Mouse (Mus musculus) stomach, postnatal 0 days (tissue): Measurements from ENCODE around the gene Hbb-bs. TPM values are rescaled to one million over a fixed set of nuclear protein-coding genes. Genes with fewer than 3 reads are reported as not detected.

Source experiments
- ATAC-seq: fragments of 200-750 bp; cut with Nextera tagmentation; 2 replicates; pipeline ENCODE4 v1.8.0; 2017; ENCODE audit not compliant: low FRiP score, low TSS enrichment
- DNase-seq: peaks from one replicate; pipeline ENCODE4 v3.0.0-alpha.2; 2016; ENCODE audit warnings: low spot score
- H3K27ac ChIP-seq: fragments of 300-500 bp; sonication (generic); replicated peaks from 2 replicates; pipeline ENCODE4 v1.5.1; 2014; ENCODE audit warnings: mild to moderate bottlenecking, control low read depth
- H3K27me3 ChIP-seq: fragments of 300-500 bp; sonication (generic); 2 replicates; pipeline ENCODE4 v1.6.1; 2014; ENCODE audit warnings: low read length; ENCODE audit not compliant: control insufficient read depth, insufficient read depth
- H3K36me3 ChIP-seq: fragments of 300-500 bp; sonication (generic); 2 replicates; pipeline ENCODE4 v1.6.1; 2014; ENCODE audit warnings: low read length, mixed read lengths; ENCODE audit not compliant: control insufficient read depth, insufficient read depth
- H3K4me1 ChIP-seq: fragments of 300-500 bp; sonication (generic); replicated peaks from 2 replicates; pipeline ENCODE4 v1.6.1; 2014; ENCODE audit warnings: antibody characterized with exemption; ENCODE audit not compliant: control insufficient read depth, insufficient read depth
- H3K4me2 ChIP-seq: fragments of 300-500 bp; sonication (generic); replicated peaks from 2 replicates; pipeline ENCODE4 v1.6.1; 2014; ENCODE audit warnings: low read depth, mild to moderate bottlenecking, control low read depth, moderate library complexity
- H3K4me3 ChIP-seq: fragments of 300-500 bp; sonication (generic); 2 replicates; pipeline ENCODE4 v1.5.1; 2014; ENCODE audit warnings: low read depth, low read length, control low read depth
- H3K9ac ChIP-seq: fragments of 300-500 bp; sonication (generic); 2 replicates; pipeline ENCODE4 v1.6.1; 2014; ENCODE audit warnings: mild to moderate bottlenecking, low read length, control low read depth, mixed read lengths
- H3K9me3 ChIP-seq: fragments of 300-500 bp; sonication (generic); 2 replicates; pipeline ENCODE4 v1.6.1; 2016; ENCODE audit warnings: low read length; ENCODE audit not compliant: control insufficient read depth
- CTCF ChIP-seq: IDR thresholded peaks from 2 replicates; pipeline ENCODE4 v1.5.1; 2016; ENCODE audit warnings: antibody characterized with exemption, low read depth, mild to moderate bottlenecking, moderate library complexity
- EP300 ChIP-seq: optimal IDR thresholded peaks from 2 replicates; pipeline ENCODE3; 2016; ENCODE audit warnings: antibody characterized with exemption
- WGBS: fragments of 180-500 bp; shearing (Covaris S2); extraction: QIAGEN DNeasy Blood & Tissue Kit; methylation state at CpG from one replicate; pipeline ENCODE4 v1.1.7; 2014; 5-methylcytosine and 5-hydroxymethylcytosine counted together
- polyA plus RNA-seq: library from polyadenylated mRNA; unstranded; fragments of >200 nt; fragmentation: Nextera tagmentation; extraction: Ambion mirVana; gene quantifications from 2 replicates; pipeline ENCODE4 v1.2.1, GENCODE M21; 2015

Hbb-bs gene
- 597 and 747 TPM in 2 replicates for polyA plus RNA-seq

DNA sequence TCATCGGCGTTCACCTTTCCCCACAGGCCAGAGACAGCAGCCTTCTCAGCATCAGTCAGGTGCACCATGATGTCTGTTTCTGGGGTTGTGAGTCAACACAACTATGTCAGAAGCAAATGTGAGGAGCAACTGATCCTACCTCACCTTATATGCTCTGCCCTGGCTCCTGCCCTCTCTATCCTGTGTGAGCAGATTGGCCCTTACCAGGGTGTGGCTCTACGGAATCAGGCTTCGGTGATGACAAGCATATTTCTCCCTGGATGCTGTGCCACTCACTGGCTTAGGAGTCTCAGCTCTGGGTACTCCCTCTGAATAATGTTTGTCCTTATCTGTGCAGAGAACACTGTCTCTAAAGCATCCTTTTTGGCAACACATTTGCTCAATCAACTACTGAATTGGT lies at the start of gene Hbb-bs:
Hbb-bs (minus strand) TSS at position 289 of the 400 bp plus-strand sequence.
- H3K9ac ChIP-seq: no peak within 1 kb of the TSS
- no peaks in the 10 kb centered on the region for H3K9me3 ChIP-seq
- no peaks in the 10 kb centered on the region for H3K27me3 ChIP-seq
- ATAC-seq (peak; percentile 45; the same call in 1 of the 2 replicates), DNase-seq (no peak)
- H3K4me3 ChIP-seq: no peak within 1 kb of the TSS
- H3K27ac ChIP-seq: no peak within 1 kb of the TSS
- no peak for TF ChIP-seq EP300
- TF ChIP-seq CTCF: no peak
- no peaks in the 10 kb centered on the region for H3K36me3 ChIP-seq
- 86% methylated on average over 4 of the region's 4 CpGs for WGBS
- no peak within 1 kb of the TSS for H3K4me2 ChIP-seq
- H3K4me1 ChIP-seq: no peaks in the 10 kb centered on the region

DNA sequence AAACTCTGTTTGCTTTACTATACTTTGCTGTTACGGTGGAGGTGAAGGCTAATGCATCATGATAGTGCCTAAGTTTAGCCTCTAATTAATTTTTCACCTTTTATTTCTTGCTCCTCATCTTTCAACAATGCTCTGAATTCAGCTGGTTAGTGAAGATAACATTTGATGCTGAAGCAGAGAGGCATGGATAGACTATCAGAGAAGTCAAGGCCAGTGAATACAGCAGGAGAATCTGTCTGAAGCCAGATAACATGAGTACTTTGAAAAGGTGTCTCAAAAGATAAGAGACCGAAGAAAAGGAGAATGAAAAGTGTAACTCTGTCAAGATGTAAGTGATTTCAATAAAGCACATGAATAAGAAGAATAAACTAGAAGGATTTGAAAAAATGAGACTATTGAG lies 49.2 kb upstream of the Hbb-bs start:
- DNase-seq: no peak
- Histone ChIP-seq H3K4me3 (no peak overlapping the region), H3K4me2 (no peak overlapping the region), H3K36me3 (no peaks in the 10 kb centered on the region), H3K9ac (no peak overlapping the region), H3K27ac (no peak overlapping the region), H3K27me3 (no peaks in the 10 kb centered on the region), H3K4me1 (no peaks in the 10 kb centered on the region), H3K9me3 (no peaks in the 10 kb centered on the region)
- TF ChIP-seq CTCF (no peak), EP300 (no peak)
- WGBS: 67% methylated on average over 2 of the region's 2 CpGs
- no peak for ATAC-seq

- ATAC-seq: no peak
- WGBS: 43% methylated on average over 5 of the region's 5 CpGs
Measured at GRCm38 (mm10) chr7:103874451-103874850, 46.6 kb upstream of the Hbb-bs start.

GRCm38 (mm10) chr7:103873064-103873463 lies 45.2 kb upstream of the Hbb-bs start:
- DNase-seq (no peak), ATAC-seq (no peak)
- no peak overlapping the region for H3K4me3 ChIP-seq
- TF ChIP-seq CTCF (peak; percentile 62), EP300 (no peak)
- no peaks in the 10 kb centered on the region for H3K9me3 ChIP-seq
- H3K27me3 ChIP-seq: no peaks in the 10 kb centered on the region
- H3K4me1 ChIP-seq: no peaks in the 10 kb centered on the region
- no peak overlapping the region for H3K27ac ChIP-seq
- H3K4me2 ChIP-seq: no peak overlapping the region
- 2% methylated on average over 1 of the region's 1 CpGs for WGBS
- H3K36me3 ChIP-seq: no peaks in the 10 kb centered on the region
- H3K9ac ChIP-seq: no peak overlapping the region

More at GRCm38 (mm10) chr7:103874451-103874850, 46.6 kb upstream of the Hbb-bs start:
- TF ChIP-seq CTCF (0 out of 2 replicates have a peak, but pooled peaks have one; percentile 17), EP300 (no peak)
- no peaks in the 10 kb centered on the region for H3K9me3 ChIP-seq
- H3K4me2 ChIP-seq: no peak overlapping the region
- DNase-seq: no peak
- H3K27me3 ChIP-seq: no peaks in the 10 kb centered on the region
- H3K36me3 ChIP-seq: no peaks in the 10 kb centered on the region
- no peak overlapping the region for H3K9ac ChIP-seq
- no peak overlapping the region for H3K27ac ChIP-seq
- no peaks in the 10 kb centered on the region for H3K4me1 ChIP-seq
- H3K4me3 ChIP-seq: no peak overlapping the region

GRCm38 (mm10) chr7:103870667-103871066 lies 42.8 kb upstream of the Hbb-bs start:
- no peak for DNase-seq

DNA sequence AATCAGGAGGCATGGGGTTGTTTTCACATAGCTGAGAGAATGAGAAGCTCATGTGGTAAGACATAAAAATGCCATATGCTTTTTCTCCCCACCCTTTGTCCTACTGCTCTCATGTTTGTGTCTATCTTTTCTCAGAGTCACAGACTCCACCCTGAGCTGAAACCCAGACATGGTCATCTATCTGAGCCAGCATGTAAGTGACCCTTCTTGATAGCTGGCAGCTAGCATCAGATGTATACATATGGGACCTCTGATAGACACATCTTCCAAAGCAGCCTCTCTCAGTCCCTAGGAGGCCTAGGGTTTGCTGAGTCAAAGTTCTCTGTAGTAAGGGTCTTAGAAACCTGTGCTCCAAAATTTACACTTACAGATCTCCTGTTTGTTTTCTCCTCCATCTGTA lies 37.8 kb upstream of the Hbb-bs start:
- Histone ChIP-seq H3K27me3 (no peaks in the 10 kb centered on the region), H3K4me2 (no peak overlapping the region), H3K36me3 (no peaks in the 10 kb centered on the region), H3K27ac (no peak overlapping the region), H3K4me1 (no peaks in the 10 kb centered on the region), H3K9ac (no peak overlapping the region), H3K9me3 (no peaks in the 10 kb centered on the region), H3K4me3 (no peak overlapping the region)
- TF ChIP-seq CTCF: no peak
- no peak for TF ChIP-seq EP300
- ATAC-seq: no peak
- DNase-seq: no peak

More at GRCm38 (mm10) chr7:103870667-103871066, 42.8 kb upstream of the Hbb-bs start:
- Histone ChIP-seq H3K27me3 (no peaks in the 10 kb centered on the region), H3K9ac (no peak overlapping the region), H3K4me2 (no peak overlapping the region), H3K4me1 (no peaks in the 10 kb centered on the region), H3K27ac (no peak overlapping the region), H3K4me3 (no peak overlapping the region), H3K9me3 (no peaks in the 10 kb centered on the region), H3K36me3 (no peaks in the 10 kb centered on the region)
- TF ChIP-seq CTCF: no peak
- TF ChIP-seq EP300: no peak
- no peak for ATAC-seq
